Comparison of ENCODE assay signal across 12 mouse cellular contexts in genomic region chr9:8226415-8226814, GRCm38 (mm10).
A peak's percentile ranks its signal among the peaks of the same experiment; 100 is the strongest.
DNase-seq lines count a peak whose midpoint lies in the region; ATAC-seq and TF ChIP-seq lines count a peak whose summit lies in the region.
"Had no signal": no experiment of that assay in that cellular context is flagged by ENCODE, and none has a peak within 500 bp of the region (broad histone marks: within the 10 kb centered on the region; RNA-seq: fewer than 3 reads in every experiment).

No protein-coding gene starts in this region.

- TF ChIP-seq CTCF in layer of hippocampus, adult 2 months (conservative IDR thresholded peaks at IDR 0.05): peak; percentile 83
- peak in 2 of 3 experiments; percentile 13 to 51; a peak in 2 of 6 replicates for TF ChIP-seq CTCF in MEL (IDR thresholded peaks at IDR 0.05 in 2 of 3, conservative IDR thresholded peaks at IDR 0.05 in 1 of 3; ENCODE audit: control insufficient read depth in 1 of 3, insufficient read depth in 1 of 3, low read depth in 2 of 3, low read length in 3 of 3, poor library complexity in 1 of 3, severe bottlenecking in 1 of 3)
- TF ChIP-seq CTCF in brain, embryonic 14.5 days (IDR thresholded peaks at IDR 0.05; ENCODE audit: borderline replicate concordance, extremely low read depth, insufficient read depth, insufficient read length): peak; percentile 24; the same call in 1 of the 2 replicates

- no peaks in the 10 kb centered on the region for H3K36me3 ChIP-seq in MEL (ENCODE audit: control insufficient read depth in 1 of 2, insufficient read depth in 2 of 2, low read length in 2 of 2)
- H3K36me3 ChIP-seq in limb, embryonic 14.5 days (ENCODE audit: control insufficient read depth, insufficient read depth, low read length): no peaks in the 10 kb centered on the region
- H3K36me3 ChIP-seq: limb, embryonic 12.5 days; neural tube, embryonic 13.5 days had no signal

- no peak overlapping the region for H3K4me3 ChIP-seq in layer of hippocampus, adult 2 months
- H3K4me3 ChIP-seq in MEL (ENCODE audit: control insufficient read depth in 1 of 2, insufficient read depth in 1 of 2, low read depth in 2 of 2, low read length in 2 of 2): no peak overlapping the region
- H3K4me3 ChIP-seq in limb, embryonic 14.5 days (replicated peaks; ENCODE audit: low read length): no peak overlapping the region
- H3K4me3 ChIP-seq: limb, embryonic 12.5 days; neural tube, embryonic 13.5 days had no signal

- no peaks in the 10 kb centered on the region for H3K9me3 ChIP-seq in MEL (replicated peaks; ENCODE audit: insufficient read depth, low read length)
- no peaks in the 10 kb centered on the region for H3K9me3 ChIP-seq in limb, embryonic 14.5 days (ENCODE audit: control insufficient read depth, low read length)
- H3K9me3 ChIP-seq: limb, embryonic 12.5 days; neural tube, embryonic 13.5 days had no signal

- no peak for TF ChIP-seq EP300 in MEL (IDR thresholded peaks at IDR 0.05; ENCODE audit: low read depth in 1 of 2, low read length in 2 of 2)

- H3K9ac ChIP-seq in MEL (ENCODE audit: control insufficient read depth, low read depth, low read length, poor library complexity, severe bottlenecking): no peak overlapping the region
- H3K9ac ChIP-seq in limb, embryonic 14.5 days (ENCODE audit: low read depth, low read length, severe bottlenecking): no peak overlapping the region
- H3K9ac ChIP-seq: limb, embryonic 12.5 days; neural tube, embryonic 13.5 days had no signal

- H3K27ac ChIP-seq in layer of hippocampus, adult 2 months: no peak overlapping the region
- no peak overlapping the region for H3K27ac ChIP-seq in MEL (ENCODE audit: control insufficient read depth, low read depth, low read length)
- H3K27ac ChIP-seq in limb, embryonic 14.5 days (replicated peaks; ENCODE audit: low read depth, low read length): no peak overlapping the region
- H3K27ac ChIP-seq: limb, embryonic 12.5 days; neural tube, embryonic 13.5 days had no signal

- no peaks in the 10 kb centered on the region for H3K27me3 ChIP-seq in MEL (ENCODE audit: control insufficient read depth in 1 of 2, insufficient read depth in 2 of 2, low read length in 2 of 2)
- no peaks in the 10 kb centered on the region for H3K27me3 ChIP-seq in limb, embryonic 14.5 days (ENCODE audit: control insufficient read depth, insufficient read depth, low read length)
- H3K27me3 ChIP-seq: limb, embryonic 12.5 days; neural tube, embryonic 13.5 days had no signal

- TF ChIP-seq POLR2A in MEL (IDR thresholded peaks at IDR 0.05; ENCODE audit: control insufficient read depth in 1 of 2, insufficient read depth in 1 of 2, low read depth in 1 of 2, low read length in 2 of 2, poor library complexity in 1 of 2): no peak
- TF ChIP-seq POLR2A in brain, embryonic 14.5 days (IDR thresholded peaks at IDR 0.05; ENCODE audit: borderline replicate concordance, extremely low read depth, insufficient read depth, insufficient read length, poor library complexity, severe bottlenecking): no peak
- TF ChIP-seq POLR2A in limb, embryonic 14.5 days (IDR thresholded peaks at IDR 0.05; ENCODE audit: borderline replicate concordance, extremely low read depth, insufficient read depth, insufficient read length): no peak

- ATAC-seq in limb, embryonic 14.5 days (ENCODE audit: low FRiP score, low read depth): no peak

- WGBS in limb, embryonic 14.5 days: 31% methylated on average over 1 of the region's 1 CpGs

- peak; percentile 10 to 32 for DNase-seq in layer of hippocampus, adult 2 months (ENCODE audit: low spot score in 2 of 2)
- no peak for DNase-seq in layer of hippocampus, adult 8-10 months (ENCODE audit: low spot score in 2 of 2)
- DNase-seq in MEL (ENCODE audit: low read depth, low spot score): peak; percentile 25
- DNase-seq in brain, embryonic 14.5 days (ENCODE audit: low read depth): peak; percentile 79
- DNase-seq in limb, embryonic 14.5 days (ENCODE audit: low spot score): peak; percentile 78
- DNase-seq in right cerebral cortex, postnatal 25 days: no peak
- no peak for DNase-seq in ovary, postnatal 10 days (ENCODE audit: low spot score)
- DNase-seq: adrenal gland, postnatal 25 days; gastrocnemius, postnatal 25 days; thymus, postnatal 14 days had no signal

- no peak overlapping the region for H3K4me2 ChIP-seq in limb, embryonic 14.5 days (replicated peaks; ENCODE audit: low read depth, low read length, severe bottlenecking)
- H3K4me2 ChIP-seq: limb, embryonic 12.5 days; neural tube, embryonic 13.5 days had no signal

- peak; percentile 69 for TF ChIP-seq RAD21 in MEL (IDR thresholded peaks at IDR 0.05; ENCODE audit: low read depth, low read length)

- no peaks in the 10 kb centered on the region for H3K79me2 ChIP-seq in MEL (ENCODE audit: control insufficient read depth, insufficient read depth, low read length, poor library complexity)

- H3K4me1 ChIP-seq in MEL (ENCODE audit: control insufficient read depth in 1 of 2, insufficient read depth in 2 of 2, low read length in 2 of 2): no peaks in the 10 kb centered on the region
- H3K4me1 ChIP-seq in limb, embryonic 14.5 days (ENCODE audit: control insufficient read depth, insufficient read depth, low read length): no peaks in the 10 kb centered on the region
- H3K4me1 ChIP-seq: limb, embryonic 12.5 days; neural tube, embryonic 13.5 days had no signal

TF ChIP-seq in MEL, 35 proteins besides CTCF, POLR2A, EP300 and RAD21:
- TF ChIP-seq UBTF (IDR thresholded peaks at IDR 0.05; ENCODE audit: borderline replicate concordance, insufficient read depth, low read depth, low read length) (no peak), SMC3 (IDR thresholded peaks at IDR 0.05; ENCODE audit: low read depth, low read length) (peak; percentile 56), ZC3H11A (IDR thresholded peaks at IDR 0.05; ENCODE audit: low read depth, low read length) (0 out of 2 replicates have a peak, but pooled peaks have one; percentile 25)

Comparison
In these comparisons a context has a peak if more than half of its experiments do, and no peak if none do; other contexts are left out.
1. DNase-seq: peak in layer of hippocampus, adult 2 months (2 of 2), MEL (single experiment), brain, embryonic 14.5 days (single experiment) and limb, embryonic 14.5 days (single experiment); none in layer of hippocampus, adult 8-10 months (0 of 2), right cerebral cortex, postnatal 25 days (single experiment) and ovary, postnatal 10 days (single experiment).
2. CTCF ChIP-seq: peak in every context shown above with its lines; median percentile 83 in layer of hippocampus, adult 2 months; 32 in MEL; 24 in brain, embryonic 14.5 days.